Mouse (Mus musculus) spleen, adult 2 months (tissue): Measurements from ENCODE around the gene Mras.

ENCODE experiments used
- CTCF ChIP-seq: fragments of 200-500 bp; IDR thresholded peaks from 2 replicates; pipeline ENCODE4 v1.5.1; 2011; ENCODE audit warnings: mild to moderate bottlenecking, inconsistent platforms; ENCODE audit not compliant: insufficient read depth, insufficient read length, insufficient replicate concordance; ENCODE audit errors: extremely low read depth
- POLR2A ChIP-seq: fragments of 200-500 bp; IDR thresholded peaks from 2 replicates; pipeline ENCODE4 v1.6.1; 2011; ENCODE audit warnings: low read depth, low read length, inconsistent platforms

DNA sequence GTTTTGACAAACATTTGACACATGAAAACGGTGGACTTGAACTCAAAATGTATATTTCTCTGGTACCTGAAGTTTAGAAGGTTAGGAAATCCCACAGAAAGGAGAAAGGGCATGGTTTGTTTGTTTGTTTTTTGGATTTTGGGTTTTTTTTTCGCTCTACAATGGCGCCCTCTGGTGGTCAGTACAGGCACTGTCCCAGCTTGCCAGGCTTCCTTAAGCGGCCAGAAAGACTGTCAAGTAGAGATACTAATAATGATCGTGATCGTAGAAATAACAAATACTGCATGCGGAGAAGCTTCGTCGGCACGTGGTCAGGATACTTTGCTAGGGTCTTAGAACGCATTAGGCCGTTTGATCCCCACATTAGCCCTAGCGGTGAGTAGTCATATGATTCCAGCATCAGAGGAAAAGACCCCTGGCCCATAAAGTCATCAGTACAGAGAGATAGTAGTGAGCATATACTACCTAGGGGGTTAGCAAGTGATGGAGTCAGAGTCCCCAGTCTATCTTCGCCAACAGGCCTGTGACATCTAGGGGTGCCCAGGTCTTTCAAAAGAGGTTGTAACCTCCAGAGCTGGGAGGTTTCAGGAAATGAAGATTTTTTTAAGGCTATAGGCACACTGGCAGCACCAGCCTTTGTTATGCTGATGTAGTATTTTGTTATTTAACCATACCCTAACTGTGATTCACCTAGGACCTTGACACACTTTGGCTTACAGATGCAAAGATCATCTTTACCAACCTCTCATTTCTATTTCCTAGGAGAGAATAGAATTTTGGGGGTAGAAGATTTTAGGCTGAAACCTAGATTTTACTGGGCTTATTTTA lies 60.4 kb downstream of the Mras start:
- TF ChIP-seq CTCF (peak; percentile 71; the same call in 1 of the 2 replicates), POLR2A (no peak)
